Mouse (Mus musculus): ENCODE data around the gene Usp50.

Usp50 gene

GRCm38 (mm10) chr2:126783370-126783769 is at the start of gene Usp50:
TSS of gene Usp50 (minus strand) at chr2:126783470.
- DNase-seq (ENCODE audit: low read depth, low spot score) = no peak

GRCm38 (mm10) chr2:126817414-126817813 is 34.1 kb upstream of the Usp50 start:
- no peak for DNase-seq (ENCODE audit: low read depth, low spot score)

DNA sequence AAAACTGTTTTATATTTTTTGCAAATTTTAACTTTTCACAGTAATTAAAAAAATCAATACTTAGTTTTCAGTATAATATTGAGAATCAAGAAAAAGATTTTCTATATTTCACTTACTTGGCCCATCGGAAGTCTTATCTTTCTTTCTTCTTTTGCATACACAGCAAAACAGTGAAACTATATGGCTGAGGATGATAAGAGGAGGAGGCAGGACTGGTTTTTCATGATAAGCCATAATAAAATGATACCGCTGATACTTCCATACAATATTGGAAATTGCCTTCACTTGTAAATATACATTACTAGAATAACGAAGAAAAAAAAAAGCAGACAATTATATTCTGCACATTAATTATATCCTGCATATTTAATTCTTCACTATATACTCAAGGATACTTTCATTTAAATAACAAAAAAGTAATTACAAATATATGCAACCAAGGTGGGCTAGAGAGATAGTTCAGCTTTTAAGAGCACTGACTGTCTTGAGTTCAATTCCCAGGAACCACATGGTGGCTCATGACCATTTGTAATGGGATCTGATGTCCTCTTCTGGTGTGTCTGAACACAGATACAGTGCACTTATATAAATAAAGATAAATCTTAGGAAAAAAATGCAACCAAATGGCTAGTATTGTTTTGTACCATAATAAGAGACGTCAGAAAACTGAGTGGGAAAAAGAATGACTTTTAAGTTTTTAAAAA is 33.5 kb upstream of the Usp50 start:
- no peak for DNase-seq (ENCODE audit: low read depth, low spot score)

- DNase-seq (ENCODE audit: low read depth, low spot score) = no peak
Measured at GRCm38 (mm10) chr2:126815822-126816221, 32.6 kb upstream of the Usp50 start.

- DNase-seq (ENCODE audit: low read depth, low spot score) = no peak
Measured at GRCm38 (mm10) chr2:126801980-126802379, 18.7 kb upstream of the Usp50 start.

DNA sequence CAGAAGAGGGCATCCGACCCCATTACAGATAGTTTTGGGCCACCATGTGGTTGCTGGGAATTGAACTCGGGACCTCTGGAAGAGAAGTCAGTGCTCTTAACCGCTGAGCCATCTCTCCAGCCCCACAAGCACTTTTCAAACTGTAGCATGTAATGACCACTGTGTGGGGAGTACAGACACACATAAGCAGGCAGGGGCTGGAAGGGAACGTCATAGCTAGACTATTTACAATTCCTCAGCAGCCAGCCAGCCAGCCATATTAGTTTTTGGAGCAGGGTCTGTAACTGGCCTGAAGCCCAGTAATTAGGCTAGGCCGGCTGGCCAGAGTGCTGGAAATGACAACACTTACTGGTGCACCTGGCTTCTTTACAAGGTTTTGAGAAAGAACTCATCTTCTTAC is 15.2 kb upstream of the Usp50 start:
- DNase-seq (ENCODE audit: low read depth, low spot score) = no peak

DNA sequence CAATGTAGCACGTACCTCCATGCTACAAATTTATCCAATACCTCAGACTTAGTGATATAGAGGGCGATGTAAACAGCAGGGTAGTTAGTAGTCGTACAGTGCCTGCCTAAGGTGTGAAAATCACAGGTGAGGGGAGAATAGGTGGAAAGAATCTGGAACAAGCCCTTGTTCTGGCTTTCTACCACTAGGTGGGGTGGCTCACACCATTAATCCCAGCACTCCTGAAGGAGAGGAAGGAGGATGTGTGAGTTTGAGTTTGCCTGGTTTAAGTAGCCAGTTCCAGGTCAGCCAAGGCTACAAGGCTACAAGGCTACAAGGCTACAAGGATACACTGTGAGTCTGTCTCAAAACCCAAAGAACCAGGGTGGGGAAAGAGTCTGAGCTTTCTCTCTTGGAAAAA is 12.4 kb upstream of the Usp50 start:
- no peak for DNase-seq (ENCODE audit: low read depth, low spot score)

DNA sequence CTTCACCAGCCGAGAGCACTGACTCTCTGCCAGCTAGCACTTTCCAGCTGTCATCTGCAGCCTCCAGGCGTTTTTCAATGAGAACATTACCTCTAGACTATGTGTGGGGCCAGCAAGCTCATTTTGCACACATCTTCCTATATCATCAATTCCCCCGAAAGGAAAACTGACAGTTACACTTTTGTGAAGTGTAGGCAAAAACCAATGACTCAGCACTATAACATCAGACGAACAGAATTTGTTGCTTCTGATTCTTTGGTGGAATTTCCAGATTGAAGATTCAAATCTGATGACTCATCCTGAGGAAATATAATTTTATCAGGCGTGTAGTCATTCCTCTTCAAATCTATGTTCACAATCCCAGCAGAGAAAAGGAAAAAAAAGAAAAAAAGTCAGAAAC is 9.3 kb upstream of the Usp50 start:
- DNase-seq (ENCODE audit: low read depth, low spot score) = no peak

GRCm38 (mm10) chr2:126787721-126788342 is 4.6 kb upstream of the Usp50 start:
- DNase-seq (ENCODE audit: low read depth, low spot score) = no peak

GRCm38 (mm10) chr2:126782433-126782832 is 837 bp downstream of the Usp50 start:
- DNase-seq (ENCODE audit: low read depth, low spot score) = no peak

DNA sequence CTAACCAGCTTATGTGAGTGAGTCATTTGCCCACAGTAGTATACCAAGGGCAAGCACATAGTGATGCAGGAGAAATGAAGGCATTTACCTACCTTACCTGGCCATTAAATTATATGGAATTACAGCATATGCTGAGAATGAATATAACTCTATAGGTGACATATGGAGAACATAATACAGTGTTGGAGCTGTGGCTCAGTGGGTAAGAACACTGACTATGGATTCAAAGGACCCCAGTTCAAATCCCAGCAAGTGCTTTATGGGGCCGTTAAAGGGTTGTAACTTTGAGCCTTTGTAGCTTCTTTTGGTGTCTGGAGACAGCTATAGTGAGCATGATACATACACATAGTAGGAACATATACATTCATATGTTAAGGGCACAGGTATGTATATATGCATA is 1.8 kb downstream of the Usp50 start:
- DNase-seq (ENCODE audit: low read depth, low spot score) = no peak

GRCm38 (mm10) chr2:126780286-126780685 is 3.0 kb downstream of the Usp50 start:
- DNase-seq (ENCODE audit: low read depth, low spot score) = no peak

DNA sequence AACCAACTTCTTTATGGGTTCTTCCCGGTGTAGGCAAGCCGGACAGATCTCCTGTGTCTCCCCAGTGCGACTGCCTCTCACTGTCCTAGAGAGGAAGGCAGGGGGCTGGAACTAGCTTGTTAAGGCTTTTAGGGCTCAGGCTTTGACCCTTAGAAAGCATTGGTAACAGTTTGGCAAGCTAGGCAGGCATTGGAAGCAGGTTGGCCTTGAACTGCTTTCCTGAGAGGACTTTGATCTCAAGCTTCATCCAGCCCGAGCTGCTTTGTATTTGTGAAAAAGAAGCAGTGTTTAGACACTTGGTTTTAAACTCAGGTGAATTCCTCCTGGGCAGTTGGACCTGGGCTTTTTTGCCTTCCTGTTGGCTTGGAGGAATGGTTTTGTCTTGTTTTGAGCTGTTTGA is 4.5 kb downstream of the Usp50 start:
- DNase-seq (ENCODE audit: low read depth, low spot score) = no peak

DNA sequence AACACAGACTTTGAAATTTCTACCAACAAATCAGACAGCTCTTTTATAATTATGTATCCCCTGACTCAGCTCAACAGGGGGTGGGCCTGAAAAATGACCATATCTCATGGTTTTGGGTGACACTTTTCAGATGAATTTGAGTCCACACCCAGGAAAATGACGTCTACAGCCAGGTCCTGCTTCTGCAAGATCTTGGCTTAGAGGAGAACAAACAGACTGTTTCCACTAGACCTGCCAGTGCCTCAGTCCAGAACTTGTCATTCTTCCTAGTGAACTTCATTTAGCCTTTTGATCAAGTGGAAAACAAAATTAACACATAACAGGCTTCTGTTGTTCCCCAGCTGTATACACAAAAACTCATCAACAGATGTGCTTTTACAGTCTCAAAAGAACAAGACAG is 6.9 kb downstream of the Usp50 start:
- no peak for DNase-seq (ENCODE audit: low read depth, low spot score)

DNA sequence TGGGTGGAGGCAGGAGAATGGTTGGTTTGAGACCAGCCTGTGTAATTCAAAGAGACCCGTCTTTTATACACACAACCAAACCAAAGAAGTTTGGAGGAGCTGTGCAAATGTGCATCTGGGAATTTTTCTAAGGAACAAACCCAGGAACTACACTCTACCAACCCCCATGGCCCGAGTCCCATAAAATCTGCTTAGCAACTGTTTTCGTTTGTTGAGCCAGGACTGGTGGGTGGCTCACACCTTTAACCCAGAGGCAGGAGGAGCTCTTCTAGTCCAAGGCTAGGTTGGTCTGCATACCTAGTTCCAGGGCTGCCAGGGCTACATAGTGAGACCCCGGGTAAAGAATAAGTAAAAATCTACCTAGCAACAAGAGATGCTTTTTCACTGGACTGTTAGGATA is 7.3 kb downstream of the Usp50 start:
- no peak for DNase-seq (ENCODE audit: low read depth, low spot score)

- no peak for DNase-seq (ENCODE audit: low read depth, low spot score)
Measured at GRCm38 (mm10) chr2:126772217-126772616, 11.1 kb downstream of the Usp50 start.

DNA sequence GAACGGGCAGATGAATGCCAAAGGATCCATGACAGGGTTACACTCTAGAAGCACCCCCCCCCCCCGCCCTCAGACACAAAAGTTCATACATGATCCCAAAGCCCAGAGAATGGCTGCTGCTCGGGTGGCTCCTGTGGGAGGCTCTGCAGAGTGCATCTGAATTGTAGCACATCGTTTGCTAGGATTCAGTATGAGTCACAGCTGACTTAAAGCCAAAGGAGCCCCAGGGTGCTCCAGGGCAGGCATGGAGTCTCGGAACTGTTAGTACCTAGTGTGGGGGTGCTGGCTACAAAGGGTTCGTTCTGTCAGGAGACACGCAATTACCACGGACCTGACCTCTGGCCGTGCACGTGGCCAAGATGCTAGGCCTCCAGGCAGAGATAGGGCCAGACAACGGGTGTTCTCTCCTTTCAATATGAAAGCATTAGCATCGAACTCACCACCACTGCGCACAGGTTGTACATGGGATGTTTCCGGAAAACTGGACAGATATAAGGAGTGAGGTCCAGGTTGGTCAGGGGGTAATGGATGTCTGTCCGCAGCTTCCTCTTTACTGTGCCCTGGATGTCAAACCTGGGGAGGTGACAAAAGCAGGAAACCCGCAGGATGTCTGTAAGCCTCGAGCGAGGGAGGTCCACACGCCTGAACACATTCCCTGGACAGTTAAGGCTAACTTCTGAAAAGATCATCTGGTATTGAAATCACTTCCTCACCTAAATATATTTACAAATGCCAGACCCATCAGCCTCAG is 13.7 kb downstream of the Usp50 start:
- no peak for DNase-seq (ENCODE audit: low read depth, low spot score)

GRCm38 (mm10) chr2:126768194-126768593 is 15.1 kb downstream of the Usp50 start:
- no peak for DNase-seq (ENCODE audit: low read depth, low spot score)

GRCm38 (mm10) chr2:126767599-126767998 is 15.7 kb downstream of the Usp50 start:
- DNase-seq (ENCODE audit: low read depth, low spot score) = no peak

DNA sequence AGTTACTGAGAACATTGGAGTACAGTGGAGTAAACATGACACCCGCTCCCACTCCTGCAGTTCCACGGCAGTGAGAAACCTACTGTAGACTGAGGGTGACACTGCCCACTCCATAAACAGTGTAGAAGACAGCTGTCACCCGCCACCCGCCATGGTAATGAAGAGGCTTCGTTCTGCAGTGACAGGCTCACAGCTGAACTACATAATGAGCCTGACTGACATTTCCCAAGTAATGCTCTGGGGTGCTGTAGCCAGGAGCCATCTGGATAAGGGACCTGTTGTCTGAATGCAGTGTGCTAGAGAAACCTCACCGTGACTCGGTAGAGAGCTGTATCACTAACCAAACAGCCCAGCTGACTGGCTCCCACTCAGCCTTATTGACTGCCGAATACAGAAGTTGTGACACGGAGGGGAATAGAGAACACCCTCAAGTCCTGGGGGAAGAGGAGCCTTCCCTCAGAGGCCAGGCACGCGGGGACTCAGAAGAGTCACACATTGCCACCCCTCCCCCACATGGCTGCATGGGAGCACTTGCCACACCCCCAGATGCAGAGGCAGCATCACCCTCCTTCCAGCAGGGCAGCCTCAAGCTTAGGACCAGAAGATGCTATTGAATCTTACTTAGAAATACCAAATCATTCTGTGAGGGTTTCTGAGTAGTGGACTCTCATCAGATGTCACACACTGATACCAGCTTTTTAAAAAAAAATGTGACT is 17.2 kb downstream of the Usp50 start:
- DNase-seq (ENCODE audit: low read depth, low spot score) = no peak

GRCm38 (mm10) chr2:126759351-126759750 is 23.9 kb downstream of the Usp50 start:
- DNase-seq (ENCODE audit: low read depth, low spot score) = no peak

DNA sequence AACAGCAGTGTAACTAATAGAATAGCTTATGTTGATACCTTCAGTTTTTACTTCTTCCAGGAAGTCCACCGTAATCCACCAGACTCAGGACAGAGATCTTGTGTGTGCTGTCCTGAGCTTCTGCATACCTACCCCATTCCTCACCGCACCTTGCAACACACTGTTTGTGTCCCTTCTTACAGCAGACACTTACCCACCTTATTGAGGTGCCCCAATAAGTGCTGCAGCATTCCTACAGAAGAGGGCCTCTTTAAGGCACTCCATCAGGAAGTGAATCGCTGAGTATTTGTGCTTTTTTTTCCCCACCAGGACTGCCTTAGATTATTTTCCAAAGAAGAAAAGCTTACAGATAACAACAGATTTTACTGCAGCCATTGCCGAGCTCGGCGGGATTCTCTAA is 27.6 kb downstream of the Usp50 start:
- DNase-seq (ENCODE audit: low read depth, low spot score) = no peak
